ENCODE assay signal across 10 mouse cellular contexts in the genomic region with DNA sequence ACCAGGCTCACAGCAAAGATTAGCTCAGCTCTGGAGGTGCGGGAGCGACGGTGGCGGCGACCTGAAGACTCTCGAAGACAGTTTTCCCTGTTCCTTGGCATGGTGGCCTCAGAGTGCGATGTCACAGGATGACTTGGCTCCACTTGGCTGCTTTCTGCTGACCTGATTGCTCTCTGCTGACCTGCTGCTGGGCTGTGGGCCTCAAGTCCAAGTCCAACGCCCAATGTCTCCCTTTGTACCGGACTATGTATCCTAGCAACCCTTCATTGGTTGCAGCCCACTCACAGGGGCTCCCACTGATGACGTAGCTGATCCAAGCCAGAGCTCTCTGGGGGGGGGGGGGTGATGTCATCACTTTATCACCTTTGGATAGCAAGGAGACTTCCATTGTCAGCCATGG. TPM values are rescaled to one million over a fixed set of nuclear protein-coding genes. Genes with fewer than 3 reads are reported as not detected.
ATAC-seq and TF ChIP-seq lines count a peak whose summit lies in the region.
"Not testable (repeated sequence)": the region's sequence is repeated elsewhere in the genome, so short reads cannot be mapped to it uniquely, and the experiment has no call there.
"Had no signal": no experiment of that assay in that cellular context is flagged by ENCODE, and none has a peak within 500 bp of the region (broad histone marks: within the 10 kb centered on the region; RNA-seq: fewer than 3 reads in every experiment).

A gene (minus strand): TSS at position 101 of the 400 bp plus-strand sequence.

- H3K36me3 ChIP-seq in limb, embryonic 15.5 days; testis, adult 2 months (ENCODE audit: control insufficient read depth, insufficient read depth, low read length): not testable (repeated sequence)

- H3K4me1 ChIP-seq in limb, embryonic 15.5 days; testis, adult 2 months (ENCODE audit: control insufficient read depth, insufficient read depth, low read length): not testable (repeated sequence)

- H3K9ac ChIP-seq in limb, embryonic 15.5 days, result not testable (repeated sequence)

- TF ChIP-seq CTCF in testis, adult 2 months (IDR thresholded peaks at IDR 0.05; ENCODE audit: control insufficient read depth, insufficient read depth, insufficient replicate concordance, low read depth, low read length), result not testable (repeated sequence)

- 0 out of 2 replicates have a peak, but pooled peaks have one; percentile 24 for ATAC-seq in limb, embryonic 15.5 days (ENCODE audit: insufficient number of reproducible peaks, low FRiP score, low TSS enrichment, low read depth)

- H3K9me3 ChIP-seq in limb, embryonic 15.5 days, result not testable (repeated sequence)

- TF ChIP-seq POLR2A in testis, adult 2 months (IDR thresholded peaks at IDR 0.05; ENCODE audit: control insufficient read depth, low read depth, low read length), result not testable (repeated sequence)

- not testable (repeated sequence) for H3K27me3 ChIP-seq in limb, embryonic 15.5 days; testis, adult 2 months (ENCODE audit: control insufficient read depth, insufficient read depth, low read length)

- not testable (repeated sequence) for H3K4me2 ChIP-seq in limb, embryonic 15.5 days

- not testable (repeated sequence) for H3K4me3 ChIP-seq in limb, embryonic 15.5 days
- peak within 1 kb of the TSS; percentile 53 for H3K4me3 ChIP-seq in testis, adult 2 months (ENCODE audit: control insufficient read depth, low read depth, low read length)

- H3K27ac ChIP-seq in limb, embryonic 15.5 days, result not testable (repeated sequence)
- peak within 1 kb of the TSS; percentile 18 for H3K27ac ChIP-seq in testis, adult 2 months (ENCODE audit: control insufficient read depth, insufficient read depth, low read depth, low read length)

- 87% methylated on average over 9 of the region's 10 CpGs for WGBS in limb, embryonic 15.5 days

RNA-seq across cellular contexts. Expression of the gene that starts here (rescaled TPM):
- polyA plus RNA-seq in limb, embryonic 15.5 days (2015; fragmentation: Nextera tagmentation; extraction: Ambion mirVana), result not detected in 2 replicates
- 13.5 and 14.9 TPM in 2 replicates for polyA plus RNA-seq in testis, adult 2 months (2012; rRNA removed)
- polyA plus RNA-seq: activated CD4-positive, CD25-positive, alpha-beta regulatory T cell, adult 4 months; adrenal gland, adult 2 months; brain, embryonic 14.5 days; C2C12; CD4-positive, CD25-positive, alpha-beta regulatory T cell, adult 4 months; cerebellum, adult 2 months; G1E; Patski had no signal

Comparison
In these comparisons a context has a peak if more than half of its experiments do, and no peak if none do; other contexts are left out.
1. RNA of the gene that starts here (polyA plus RNA-seq): 13.5 to 14.9 TPM in testis, adult 2 months; not detected in limb, embryonic 15.5 days; every median in the first group is over 10 times any median in the second.
2. Peak in ATAC-seq in limb, embryonic 15.5 days; RNA of the gene not detected or under 1 TPM.